In the genomic region with DNA sequence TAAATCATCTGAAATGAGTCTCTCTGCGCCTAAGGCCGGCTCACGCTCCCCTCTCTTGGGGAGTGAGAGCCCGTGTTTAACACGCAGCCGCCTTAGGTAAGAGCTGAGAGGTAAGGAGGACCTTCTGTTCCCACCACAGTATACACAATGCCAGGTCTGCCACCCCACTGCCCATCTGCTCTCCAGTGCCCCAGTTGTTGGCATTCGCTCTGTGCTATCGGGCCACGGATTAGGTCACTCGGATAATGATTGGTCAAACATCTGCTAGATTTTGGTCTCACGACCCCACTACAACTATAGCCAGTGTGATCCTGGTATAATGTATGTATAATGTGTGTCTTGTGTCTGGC, we compare ENCODE assay signal across 8 mouse cellular contexts. TPM values are rescaled to one million over a fixed set of nuclear protein-coding genes. Genes with fewer than 3 reads are reported as not detected.
DNase-seq lines count a peak whose midpoint lies in the region; ATAC-seq lines count a peak whose summit lies in the region.

No protein-coding gene starts in this region.

- H3K4me1 ChIP-seq in kidney, embryonic 15.5 days = peaks cover 6% of the 10 kb centered on the region; the same call in 1 of the 2 replicates
- peaks cover 7% of the 10 kb centered on the region; the same call in 1 of the 2 replicates for H3K4me1 ChIP-seq in embryonic facial prominence, embryonic 13.5 days
- peaks cover 4% of the 10 kb centered on the region; the same call in 1 of the 2 replicates for H3K4me1 ChIP-seq in hindbrain, embryonic 16.5 days (ENCODE audit: control insufficient read depth, insufficient read depth, low read depth, low read length)
- peaks cover 4% of the 10 kb centered on the region for H3K4me1 ChIP-seq in midbrain, embryonic 13.5 days (replicated peaks)

- 73% methylated on average over 11 of the region's 11 CpGs for WGBS in kidney, embryonic 15.5 days
- 62% methylated on average over 11 of the region's 11 CpGs for WGBS in embryonic facial prominence, embryonic 13.5 days
- WGBS in hindbrain, embryonic 16.5 days = 59% methylated on average over 11 of the region's 11 CpGs
- WGBS in midbrain, embryonic 13.5 days = 65% methylated on average over 11 of the region's 11 CpGs

- H3K9ac ChIP-seq in kidney, embryonic 15.5 days = 0 out of 2 replicates have a peak overlapping the region, but pooled peaks have one; percentile 8
- 0 out of 2 replicates have a peak overlapping the region, but pooled peaks have one; percentile 61 for H3K9ac ChIP-seq in embryonic facial prominence, embryonic 13.5 days
- H3K9ac ChIP-seq in hindbrain, embryonic 16.5 days (ENCODE audit: low read depth, low read length) = peak overlapping the region; percentile 63
- peak overlapping the region; percentile 10; the same call in 1 of the 2 replicates for H3K9ac ChIP-seq in midbrain, embryonic 13.5 days (replicated peaks)

- peak overlapping the region; percentile 35 for H3K4me3 ChIP-seq in kidney, embryonic 15.5 days (replicated peaks)
- H3K4me3 ChIP-seq in embryonic facial prominence, embryonic 13.5 days = peak overlapping the region; percentile 37
- H3K4me3 ChIP-seq in hindbrain, embryonic 16.5 days (ENCODE audit: low read length) = peak overlapping the region; percentile 37
- peak overlapping the region; percentile 31 for H3K4me3 ChIP-seq in midbrain, embryonic 13.5 days (replicated peaks)

- peak overlapping the region; percentile 60 for H3K4me2 ChIP-seq in kidney, embryonic 15.5 days
- H3K4me2 ChIP-seq in embryonic facial prominence, embryonic 13.5 days = peak overlapping the region; percentile 61
- peak overlapping the region; percentile 75 for H3K4me2 ChIP-seq in hindbrain, embryonic 16.5 days (ENCODE audit: low read length)
- peak overlapping the region; percentile 56 for H3K4me2 ChIP-seq in midbrain, embryonic 13.5 days (replicated peaks)

- H3K27ac ChIP-seq in kidney, embryonic 15.5 days = no peak overlapping the region
- no peak overlapping the region for H3K27ac ChIP-seq in embryonic facial prominence, embryonic 13.5 days
- no peak overlapping the region for H3K27ac ChIP-seq in hindbrain, embryonic 16.5 days (ENCODE audit: low read depth, low read length)
- H3K27ac ChIP-seq in midbrain, embryonic 13.5 days = no peak overlapping the region

- no peaks in the 10 kb centered on the region for H3K36me3 ChIP-seq in kidney, embryonic 15.5 days
- no peaks in the 10 kb centered on the region for H3K36me3 ChIP-seq in embryonic facial prominence, embryonic 13.5 days
- no peaks in the 10 kb centered on the region for H3K36me3 ChIP-seq in hindbrain, embryonic 16.5 days (ENCODE audit: control insufficient read depth, insufficient read depth, low read length)
- H3K36me3 ChIP-seq in midbrain, embryonic 13.5 days = no peaks in the 10 kb centered on the region

- ATAC-seq in kidney, embryonic 15.5 days (replicated peaks; ENCODE audit: low FRiP score) = no peak; the same call in 1 of the 2 replicates
- ATAC-seq in embryonic facial prominence, embryonic 13.5 days (ENCODE audit: insufficient number of reproducible peaks, insufficient read depth, low FRiP score, low TSS enrichment, low read depth) = no peak
- peak; percentile 37 for ATAC-seq in hindbrain, embryonic 16.5 days
- peak; percentile 50; the same call in 1 of the 2 replicates for ATAC-seq in midbrain, embryonic 13.5 days

- H3K27me3 ChIP-seq in kidney, embryonic 15.5 days = peaks cover 11% of the 10 kb centered on the region; the same call in 1 of the 2 replicates
- H3K27me3 ChIP-seq in embryonic facial prominence, embryonic 13.5 days = no peaks in the 10 kb centered on the region; the same call in 1 of the 2 replicates
- H3K27me3 ChIP-seq in hindbrain, embryonic 16.5 days (replicated peaks; ENCODE audit: control insufficient read depth, insufficient read depth, low read length) = no peaks in the 10 kb centered on the region
- peaks cover 9% of the 10 kb centered on the region; the same call in 1 of the 2 replicates for H3K27me3 ChIP-seq in midbrain, embryonic 13.5 days

- H3K9me3 ChIP-seq in kidney, embryonic 15.5 days (replicated peaks) = no peaks in the 10 kb centered on the region
- no peaks in the 10 kb centered on the region for H3K9me3 ChIP-seq in embryonic facial prominence, embryonic 13.5 days
- no peaks in the 10 kb centered on the region for H3K9me3 ChIP-seq in hindbrain, embryonic 16.5 days (ENCODE audit: control insufficient read depth, low read length)
- H3K9me3 ChIP-seq in midbrain, embryonic 13.5 days = no peaks in the 10 kb centered on the region

- DNase-seq in kidney, postnatal 14 days = no peak
- no peak for DNase-seq in urinary bladder, postnatal 36 days (ENCODE audit: low spot score in 2 of 2)
- DNase-seq in frontal cortex, postnatal 14 days (ENCODE audit: low spot score in 2 of 2) = no peak
- DNase-seq in cerebellum, postnatal 25 days = no peak

RNA-seq across cellular contexts. Expression of a gene that starts 19.0 kb away (rescaled TPM):
- 10.9 and 11.9 TPM in 2 replicates for polyA plus RNA-seq in kidney, embryonic 15.5 days (2015; fragmentation: Nextera tagmentation; extraction: Ambion mirVana)
- polyA plus RNA-seq in embryonic facial prominence, embryonic 13.5 days (2015; fragmentation: Nextera tagmentation; extraction: Ambion mirVana) = 13.0 and 13.3 TPM in 2 replicates
- polyA plus RNA-seq in hindbrain, embryonic 16.5 days (2015; fragmentation: Nextera tagmentation; extraction: Ambion mirVana) = 6.4 and 6.9 TPM in 2 replicates
- 3.9 and 5.5 TPM in 2 replicates for polyA plus RNA-seq in midbrain, embryonic 13.5 days (2015; fragmentation: Nextera tagmentation; extraction: Ambion mirVana)

RNA-seq across cellular contexts. Expression of a gene that starts 19.4 kb away (rescaled TPM):
- 9.8 and 11.6 TPM in 2 replicates for polyA plus RNA-seq in kidney, embryonic 15.5 days (2015; fragmentation: Nextera tagmentation; extraction: Ambion mirVana)
- polyA plus RNA-seq in embryonic facial prominence, embryonic 13.5 days (2015; fragmentation: Nextera tagmentation; extraction: Ambion mirVana) = 13.6 and 16.1 TPM in 2 replicates
- polyA plus RNA-seq in hindbrain, embryonic 16.5 days (2015; fragmentation: Nextera tagmentation; extraction: Ambion mirVana) = 0.21 and 0.40 TPM in 2 replicates
- 0.05 and 0.26 TPM in 2 replicates for polyA plus RNA-seq in midbrain, embryonic 13.5 days (2015; fragmentation: Nextera tagmentation; extraction: Ambion mirVana)

Comparison
In these comparisons a context has a peak if more than half of its experiments do, and no peak if none do; other contexts are left out.
1. ATAC-seq: peak in hindbrain, embryonic 16.5 days (single experiment) and midbrain, embryonic 13.5 days (single experiment); none in kidney, embryonic 15.5 days (single experiment) and embryonic facial prominence, embryonic 13.5 days (single experiment).
2. H3K9ac ChIP-seq: peak in every context shown above with its lines; median percentile 63 in hindbrain, embryonic 16.5 days; 61 in embryonic facial prominence, embryonic 13.5 days; 10 in midbrain, embryonic 13.5 days; 8 in kidney, embryonic 15.5 days.
3. Peak in every context shown above with its lines, with median percentiles within 50 percentile points of each other: H3K4me2 ChIP-seq and H3K4me3 ChIP-seq.